Mouse (Mus musculus) midbrain, embryonic 12.5 days (tissue): ENCODE measurements around the gene Prrg1. TPM values are rescaled to one million over a fixed set of nuclear protein-coding genes. Genes with fewer than 3 reads are reported as not detected.
"Not testable (repeated sequence)": the region's sequence is repeated elsewhere in the genome, so short reads cannot be mapped to it uniquely, and the experiment has no call there.

Source experiments
- ATAC-seq: fragments of 200-750 bp; cut with Nextera tagmentation; 2 replicates; pipeline ENCODE4 v1.8.0; 2017; ENCODE audit warnings: low read depth, moderate TSS enrichment, moderate library complexity; ENCODE audit not compliant: low FRiP score
- H3K27ac ChIP-seq: fragments of 300-500 bp; sonication (generic); replicated peaks from 2 replicates; pipeline ENCODE4 v1.5.1; 2016; ENCODE audit warnings: mild to moderate bottlenecking
- H3K27me3 ChIP-seq: fragments of 300-500 bp; sonication (generic); 2 replicates; pipeline ENCODE4 v1.6.1; 2016; ENCODE audit warnings: mild to moderate bottlenecking
- H3K36me3 ChIP-seq: fragments of 300-500 bp; sonication (generic); 2 replicates; pipeline ENCODE4 v1.6.1; 2016
- H3K4me1 ChIP-seq: fragments of 300-500 bp; sonication (generic); 2 replicates; pipeline ENCODE4 v1.6.1; 2016
- H3K4me2 ChIP-seq: fragments of 300-500 bp; sonication (generic); replicated peaks from 2 replicates; pipeline ENCODE4 v1.6.1; 2016; ENCODE audit warnings: mild to moderate bottlenecking, moderate library complexity
- H3K4me3 ChIP-seq: fragments of 300-500 bp; sonication (generic); 2 replicates; pipeline ENCODE4 v1.5.1; 2016; ENCODE audit warnings: mild to moderate bottlenecking
- H3K9ac ChIP-seq: fragments of 300-500 bp; sonication (generic); replicated peaks from 2 replicates; pipeline ENCODE4 v1.6.1; 2016; ENCODE audit warnings: mild to moderate bottlenecking, moderate library complexity
- H3K9me3 ChIP-seq: fragments of 300-500 bp; sonication (generic); 2 replicates; pipeline ENCODE4 v1.6.1; 2016; ENCODE audit warnings: mild to moderate bottlenecking
- WGBS: fragments of 180-500 bp; shearing (Covaris S2); methylation state at CpG from one replicate; pipeline ENCODE4 v1.1.7; 2016; 5-methylcytosine and 5-hydroxymethylcytosine counted together
- polyA plus RNA-seq: library from polyadenylated mRNA; unstranded; fragments of >200 nt; fragmentation: Nextera tagmentation; extraction: Ambion mirVana; gene quantifications from 2 replicates; pipeline ENCODE4 v1.2.1, GENCODE M21; 2016

Gene Prrg1
- polyA plus RNA-seq, 1 experiment from 2014 or later = 6.4 TPM

DNA sequence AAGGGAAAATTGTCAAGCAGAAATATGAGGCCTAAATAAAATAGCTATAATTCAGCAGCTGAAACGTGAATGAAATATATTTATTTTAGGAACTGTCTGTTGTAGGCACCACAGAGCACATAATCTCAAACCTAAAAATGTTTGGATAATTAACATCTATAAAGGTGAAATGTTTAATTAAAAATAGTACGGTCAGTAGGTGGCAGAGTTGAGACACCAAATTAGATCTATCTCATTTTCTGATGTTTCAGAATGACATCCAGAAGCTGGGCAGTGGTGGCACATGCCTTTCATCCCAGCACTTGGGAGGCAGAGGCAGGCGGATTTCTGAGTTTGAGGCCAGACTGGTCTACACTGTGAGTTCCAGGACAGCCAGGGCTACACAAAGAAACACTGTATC is 104.0 kb downstream of the Prrg1 start:
- Histone ChIP-seq H3K4me3 (no peak overlapping the region), H3K4me2 (no peak overlapping the region), H3K36me3 (no peaks in the 10 kb centered on the region), H3K4me1 (no peaks in the 10 kb centered on the region), H3K9ac (no peak overlapping the region), H3K27ac (no peak overlapping the region), H3K27me3 (no peaks in the 10 kb centered on the region), H3K9me3 (no peaks in the 10 kb centered on the region)
- no peak for ATAC-seq
- 79% methylated on average over 3 of the region's 3 CpGs for WGBS

- no peak overlapping the region for H3K9ac ChIP-seq
- no peak overlapping the region for H3K4me3 ChIP-seq
- H3K27me3 ChIP-seq = no peaks in the 10 kb centered on the region
- H3K9me3 ChIP-seq = no peaks in the 10 kb centered on the region
- no peak for ATAC-seq
- no peaks in the 10 kb centered on the region for H3K36me3 ChIP-seq
- H3K27ac ChIP-seq = no peak overlapping the region
- no peak overlapping the region for H3K4me2 ChIP-seq
- H3K4me1 ChIP-seq = no peaks in the 10 kb centered on the region
- 82% methylated on average over 6 of the region's 6 CpGs for WGBS
These were observed 149.3 kb downstream of the Prrg1 start for GRCm38 (mm10) chrX:78434357-78434756.

GRCm38 (mm10) chrX:78403346-78403745 is 180.3 kb downstream of the Prrg1 start:
- not testable (repeated sequence) for H3K36me3 ChIP-seq, H3K4me3 ChIP-seq, H3K9me3 ChIP-seq, H3K9ac ChIP-seq, H3K4me1 ChIP-seq, ATAC-seq, H3K4me2 ChIP-seq, H3K27ac ChIP-seq, H3K27me3 ChIP-seq
- 70% methylated on average over 2 of the region's 2 CpGs for WGBS

Other genes starting within 250 kb of the Prrg1 start
- not detected in 2 replicates for gene 4930480E11Rik, start 214.3 kb downstream of the Prrg1 start, polyA plus RNA-seq
- gene Fam47c, start 153.9 kb upstream of the Prrg1 start, polyA plus RNA-seq = not detected in 2 replicates